Mouse (Mus musculus) E14TG2a.4 (cell line): Measurements from ENCODE around the gene Itm2b.

ENCODE experiments used
- CTCF ChIP-seq: conservative IDR thresholded peaks from 2 replicates; pipeline ENCODE4 v1.5.1; 2014; ENCODE audit warnings: low read length
- NANOG ChIP-seq: IDR thresholded peaks from 2 replicates; pipeline ENCODE4 v1.6.1; 2014; ENCODE audit warnings: borderline replicate concordance, low read length, mixed read lengths
- POU5F1 ChIP-seq: IDR thresholded peaks from 2 replicates; pipeline ENCODE4 v1.6.1; 2014; ENCODE audit warnings: low read length, borderline replicate concordance

DNA sequence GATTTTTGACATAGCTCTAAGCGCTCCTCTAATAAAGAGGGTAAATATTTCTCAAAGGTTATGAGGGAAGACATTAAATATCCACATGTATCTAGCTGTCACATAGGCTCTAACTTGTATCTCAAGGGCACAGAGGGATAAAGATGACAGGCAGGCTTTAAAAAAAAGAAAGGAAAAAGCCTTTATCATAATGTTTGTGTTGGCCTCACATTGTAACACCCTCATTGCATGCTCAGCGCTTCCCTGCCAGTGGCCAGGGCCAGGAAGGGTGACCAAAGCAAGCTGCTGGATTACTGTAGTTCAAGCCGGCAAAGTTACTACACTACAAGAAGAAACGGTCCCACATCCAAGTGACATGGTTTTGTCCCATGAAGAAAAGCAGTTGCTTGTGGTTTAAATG lies 53.7 kb downstream of the Itm2b start:
- TF ChIP-seq CTCF (no peak), NANOG (no peak), POU5F1 (no peak)
